Mouse (Mus musculus) left cerebral cortex, postnatal 25 days (tissue): ENCODE measurements around the gene Vps11. TPM values are rescaled to one million over a fixed set of nuclear protein-coding genes. Genes with fewer than 3 reads are reported as not detected.
A peak's percentile ranks its signal among the peaks of the same experiment; 100 is the strongest.
"Not testable (repeated sequence)": the region's sequence is repeated elsewhere in the genome, so short reads cannot be mapped to it uniquely, and the experiment has no call there.

Experiments
- DNase-seq, 2 experiments: peaks; one replicate each; pipeline ENCODE4 v3.0.0; 2022; ENCODE audit warnings: low spot score in 2 of 2, mixed read lengths in 1 of 2
- intact Hi-C: fragments of 180-260 bp; cut with DNase I; formaldehyde crosslinking; loops from one replicate; pipeline ENCODE4 v1.15.1; 2025
- total RNA-seq, 2 experiments: library from RNA; stranded (reverse); gene quantifications; 2 replicates each; pipeline ENCODE4 v1.2.3; 2021

Vps11 gene
- 10 to 100 TPM; 47.3 to 47.4 TPM for total RNA-seq

GRCm38 (mm10) chr9:44361190-44361917 lies at the start of gene Vps11:
Gene Vps11 (minus strand): TSS chr9:44361670.
- DNase-seq = peak; percentile 91 to 96
- intact Hi-C loops = no loop called here

GRCm38 (mm10) chr9:44410647-44411336 lies 49.3 kb upstream of the Vps11 start:
- intact Hi-C loops = no loop called here
- no peak for DNase-seq

DNA sequence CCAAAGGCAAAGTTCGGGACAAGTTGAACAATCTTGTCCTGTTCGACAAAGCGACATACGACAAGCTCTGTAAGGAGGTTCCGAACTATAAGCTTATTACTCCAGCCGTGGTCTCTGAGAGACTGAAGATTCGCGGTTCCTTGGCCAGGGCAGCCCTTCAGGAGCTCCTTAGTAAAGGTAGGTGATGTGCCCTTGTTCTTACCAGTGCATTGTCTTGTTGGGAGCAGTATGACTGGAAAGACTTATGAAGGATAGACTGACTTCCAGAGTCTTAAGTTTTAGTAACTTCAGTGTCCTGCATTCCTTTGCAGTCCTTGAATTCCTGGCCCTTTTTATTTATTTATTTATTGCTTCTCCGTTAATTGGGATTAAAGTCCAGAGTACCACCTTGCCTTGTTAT lies 47.2 kb upstream of the Vps11 start:
- intact Hi-C loops, DNase-seq: not testable (repeated sequence)

DNA sequence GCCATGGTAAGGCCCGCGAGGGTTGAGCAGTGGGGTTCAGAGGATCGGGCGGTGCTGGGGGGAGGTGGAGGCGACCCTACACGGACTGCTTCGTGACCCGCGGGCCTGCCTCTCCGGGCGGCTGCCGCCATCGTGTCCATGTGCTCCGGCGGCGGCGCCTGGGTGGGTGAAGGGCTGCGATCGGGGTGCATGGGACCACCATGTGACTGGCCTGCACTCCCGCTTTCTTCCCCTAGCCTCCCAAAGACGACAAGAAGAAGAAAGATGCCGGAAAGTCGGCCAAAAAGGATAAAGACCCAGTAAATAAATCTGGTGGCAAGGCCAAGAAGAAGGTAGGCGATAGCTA lies 46.3 kb upstream of the Vps11 start:
- intact Hi-C loops = no loop called here
- no peak for DNase-seq

GRCm38 (mm10) chr9:44406906-44407751 lies 45.7 kb upstream of the Vps11 start, which contains the start of the genes Rps25 and Trappc4:
Gene Rps25 (plus strand): TSS chr9:44407139.
Gene Trappc4 (minus strand): TSS chr9:44407600.
- peak; percentile 91 to 95 for DNase-seq
- intact Hi-C loops = no loop called here

DNA sequence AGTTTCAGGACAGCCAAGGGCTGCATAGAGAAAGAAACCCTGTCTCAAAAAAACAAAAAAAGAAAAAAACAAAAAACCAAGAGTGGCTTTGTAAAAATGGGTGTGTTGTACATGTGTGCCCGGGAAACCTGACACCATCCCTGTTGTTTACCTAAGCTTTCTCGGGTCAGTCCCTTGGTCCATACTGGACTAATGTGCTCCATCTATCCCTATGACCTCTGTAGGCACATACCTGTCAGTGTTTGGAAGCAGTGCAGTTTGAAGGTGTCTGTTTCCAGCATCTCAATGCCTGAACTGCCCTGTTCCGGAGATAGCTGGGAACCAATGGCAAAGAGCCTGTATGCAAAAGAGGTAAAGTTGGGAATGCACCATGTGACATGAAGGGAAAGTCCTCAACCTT lies 43.5 kb upstream of the Vps11 start:
- no peak for DNase-seq
- intact Hi-C loops = no loop called here

DNA sequence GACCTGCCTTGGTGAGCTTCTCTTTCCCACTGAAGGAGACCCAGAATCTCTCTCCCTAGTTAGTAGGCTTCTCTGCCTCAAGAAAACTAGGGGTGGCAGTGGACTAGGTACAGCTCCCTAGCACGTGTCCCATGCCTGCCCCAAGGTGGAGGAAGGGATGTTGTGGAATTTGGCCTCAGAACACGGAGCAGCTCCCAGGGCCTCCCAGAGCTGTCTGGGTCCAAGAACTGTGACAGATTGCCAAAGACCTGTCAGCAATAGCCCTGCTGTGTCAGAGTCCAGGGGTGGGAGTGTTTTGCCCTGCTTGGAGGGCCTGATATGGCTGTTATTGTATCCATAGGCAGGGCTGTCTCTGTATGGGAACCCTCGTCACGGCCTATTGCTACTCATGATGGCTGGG lies 39.6 kb upstream of the Vps11 start:
- intact Hi-C loops = no loop called here
- DNase-seq = no peak

- DNase-seq = no peak
- intact Hi-C loops = no loop called here
Measured at GRCm38 (mm10) chr9:44399795-44400114, 38.3 kb upstream of the Vps11 start.

- no peak for DNase-seq
- intact Hi-C loops = no loop called here
Measured at GRCm38 (mm10) chr9:44399114-44399794, 37.8 kb upstream of the Vps11 start.

GRCm38 (mm10) chr9:44398551-44398950 lies 37.1 kb upstream of the Vps11 start:
- no peak for DNase-seq
- intact Hi-C loops = no loop called here

DNA sequence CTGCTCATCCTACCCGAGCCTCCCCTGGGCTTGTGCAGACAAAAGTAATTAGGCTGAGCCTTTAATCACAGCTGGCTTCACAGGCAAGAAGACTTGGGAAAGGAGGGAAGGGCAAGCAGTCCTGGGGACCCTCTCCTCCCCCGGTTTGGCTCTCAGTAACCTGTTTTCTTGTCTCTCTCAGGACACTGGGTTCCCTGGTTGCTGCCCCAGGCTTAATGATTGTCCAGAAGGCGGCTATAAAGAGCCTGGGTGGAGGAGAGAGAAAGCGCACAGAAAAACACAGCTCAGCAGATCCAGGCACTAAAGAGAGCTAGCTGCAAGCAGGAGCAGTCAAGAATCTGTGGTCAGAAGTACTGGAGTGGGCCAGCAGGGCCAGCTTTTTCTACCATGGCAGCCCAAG lies 36.6 kb upstream of the Vps11 start:
- intact Hi-C loops = no loop called here
- no peak for DNase-seq

DNA sequence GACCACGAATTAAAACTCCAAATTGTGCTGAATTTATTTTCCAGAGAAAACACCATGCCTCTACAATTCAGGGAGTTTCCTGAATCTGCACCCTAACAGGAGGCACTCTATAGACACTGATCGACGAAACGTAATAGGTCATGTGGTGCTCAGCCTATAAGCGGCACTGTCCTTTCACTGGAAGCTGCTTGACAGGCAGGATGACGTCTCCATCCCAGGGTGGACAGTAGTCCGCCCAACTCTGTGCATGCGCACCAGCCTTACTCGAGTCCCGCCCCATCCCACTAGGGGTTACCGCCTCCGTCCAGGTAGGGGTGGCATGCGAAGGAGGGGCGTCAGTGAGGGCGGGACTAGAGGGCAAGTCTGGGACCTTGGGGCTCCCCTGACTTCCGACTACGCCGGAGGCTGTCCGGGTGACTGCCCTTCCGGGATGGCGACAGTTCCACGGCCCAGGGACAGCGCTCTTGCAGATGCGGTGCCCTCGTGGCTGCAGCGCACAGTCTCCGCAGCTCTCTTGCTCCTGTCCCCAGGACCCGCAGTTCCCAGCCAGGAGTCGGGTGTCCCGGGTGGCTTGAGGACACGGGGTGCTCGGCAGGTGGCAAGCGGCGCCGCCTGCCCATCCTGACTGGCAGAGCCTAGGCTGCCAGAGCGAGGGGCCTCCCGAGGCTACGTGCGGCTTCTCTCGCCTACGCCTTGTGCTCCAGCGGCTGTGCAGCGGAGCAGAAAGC lies 35.4 kb upstream of the Vps11 start, which contains the start of gene Slc37a4:
Slc37a4 (plus strand) TSS at position 169 of the 728 bp plus-strand sequence.
- peak; percentile 90 to 98 for DNase-seq
- intact Hi-C loops = no loop called here

- peak; percentile 52 to 68 for DNase-seq
- intact Hi-C loops = loop anchor here (5.0 kb wide), 1 partner anchor 264 kb away; no protein-coding TSS in a partner anchor
Measured at GRCm38 (mm10) chr9:44391466-44391865, 30.0 kb upstream of the Vps11 start.

DNA sequence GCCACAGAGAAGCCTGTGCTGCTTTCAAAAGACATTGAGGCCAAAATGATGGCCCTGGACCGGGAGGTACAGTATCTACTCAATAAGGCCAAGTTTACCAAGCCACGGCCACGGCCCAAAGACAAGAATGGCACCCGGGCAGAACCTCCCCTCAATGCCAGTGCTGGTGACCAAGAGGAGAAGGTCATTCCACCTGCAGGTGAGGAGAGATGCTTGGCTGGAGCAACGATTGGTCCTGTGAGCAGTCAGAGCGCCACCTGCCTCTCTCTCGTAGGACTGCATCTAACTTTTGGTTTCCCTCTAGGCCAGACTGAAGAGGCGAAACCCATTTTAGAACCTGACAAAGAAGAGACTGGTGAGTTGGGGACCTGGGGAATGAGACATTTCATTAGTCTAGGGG lies 27.8 kb upstream of the Vps11 start:
- intact Hi-C loops = no loop called here
- DNase-seq = peak in 1 of 2 experiments; percentile 46

GRCm38 (mm10) chr9:44387221-44387620 lies 25.8 kb upstream of the Vps11 start:
- intact Hi-C loops = no loop called here
- no peak for DNase-seq

GRCm38 (mm10) chr9:44384596-44384995 lies 23.1 kb upstream of the Vps11 start:
- DNase-seq = no peak
- intact Hi-C loops = no loop called here

DNA sequence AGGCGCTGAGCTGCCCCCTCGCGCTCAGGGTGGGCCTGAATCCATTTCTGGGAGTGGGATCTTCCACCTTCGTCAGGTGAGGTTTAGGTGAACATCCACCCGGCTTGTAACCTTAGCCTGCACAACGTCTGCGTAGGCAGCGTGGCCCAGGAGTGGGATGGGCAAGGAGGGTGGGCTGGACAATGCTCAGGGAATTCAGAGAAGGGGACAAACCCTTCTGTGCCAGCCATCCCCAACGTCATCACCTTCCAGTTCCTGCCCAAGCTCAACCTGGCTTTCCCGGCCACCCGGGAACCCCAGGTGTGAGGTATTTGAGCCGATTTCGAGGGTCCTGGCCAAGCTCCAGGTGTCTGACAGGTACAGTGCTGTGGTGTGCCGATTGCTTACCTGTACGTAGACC lies 18.4 kb upstream of the Vps11 start:
- no peak for DNase-seq
- intact Hi-C loops = no loop called here

GRCm38 (mm10) chr9:44379054-44379834 lies 17.8 kb upstream of the Vps11 start, which contains the start of gene Hyou1:
Gene Hyou1 (plus strand): TSS chr9:44379490.
- DNase-seq = peak; percentile 99
- intact Hi-C loops = no loop called here
